Mouse (Mus musculus) MEL (cell line): ENCODE data around the gene Olfr1427. TPM values are rescaled to one million over a fixed set of nuclear protein-coding genes. Genes with fewer than 3 reads are reported as not detected.
A peak's percentile ranks its signal among the peaks of the same experiment; 100 is the strongest.

ENCODE experiments used
- DNase-seq: peaks from one replicate; pipeline ENCODE4 v3.0.0; 2011; ENCODE audit warnings: low read depth, low spot score
- H3K27ac ChIP-seq: 2 replicates; pipeline ENCODE4 v1.5.1; 2012; ENCODE audit warnings: low read depth, mild to moderate bottlenecking, control low read depth, low read length, moderate library complexity; ENCODE audit not compliant: control insufficient read depth
- H3K27me3 ChIP-seq, 2 experiments: fragments of 150-350 bp in 1 of 2; sonication (generic) in 1 of 2; 2 replicates each; pipeline ENCODE4 v1.6.1; 2012; ENCODE audit warnings: low read length in 2 of 2, mild to moderate bottlenecking in 2 of 2, improper control_type of control experiment in 1 of 2, moderate library complexity in 1 of 2; ENCODE audit not compliant: insufficient read depth in 2 of 2, control insufficient read depth in 1 of 2
- H3K36me3 ChIP-seq, 2 experiments: 2 replicates each; pipeline ENCODE4 v1.6.1; 2012 to 2014; ENCODE audit warnings: low read length in 2 of 2, improper control_type of control experiment in 1 of 2, inconsistent platforms in 1 of 2, mild to moderate bottlenecking in 1 of 2; ENCODE audit not compliant: insufficient read depth in 2 of 2, control insufficient read depth in 1 of 2
- H3K4me1 ChIP-seq, 2 experiments: fragments of 150-350 bp in 1 of 2; sonication (generic) in 1 of 2; 2 replicates each; pipeline ENCODE4 v1.6.1; 2012; ENCODE audit warnings: low read length in 2 of 2, improper control_type of control experiment in 1 of 2, mild to moderate bottlenecking in 1 of 2; ENCODE audit not compliant: insufficient read depth in 2 of 2, control insufficient read depth in 1 of 2
- H3K4me3 ChIP-seq, 2 experiments: fragments of 150-350 bp in 1 of 2; sonication (generic) in 1 of 2; 2 replicates each; pipeline ENCODE4 v1.5.1; 2012; ENCODE audit warnings: low read depth in 2 of 2, low read length in 2 of 2, mild to moderate bottlenecking in 2 of 2, moderate library complexity in 2 of 2, control low read depth in 1 of 2, improper control_type of control experiment in 1 of 2; ENCODE audit not compliant: control insufficient read depth in 1 of 2, insufficient read depth in 1 of 2
- H3K79me2 ChIP-seq: 2 replicates; pipeline ENCODE4 v1.6.1; 2012; ENCODE audit warnings: mild to moderate bottlenecking, low read length, moderate library complexity; ENCODE audit not compliant: control insufficient read depth, poor library complexity, insufficient read depth
- H3K9ac ChIP-seq: 2 replicates; pipeline ENCODE4 v1.6.1; 2012; ENCODE audit warnings: low read depth, mild to moderate bottlenecking, control low read depth, low read length, moderate library complexity; ENCODE audit not compliant: control insufficient read depth, poor library complexity, severe bottlenecking
- H3K9me3 ChIP-seq: fragments of 150-350 bp; sonication (generic); replicated peaks from 2 replicates; pipeline ENCODE4 v1.6.1; 2012; ENCODE audit warnings: mild to moderate bottlenecking, low read length, improper control_type of control experiment, moderate library complexity; ENCODE audit not compliant: insufficient read depth
- CHD2 ChIP-seq: IDR thresholded peaks from 2 replicates; pipeline ENCODE4 v1.6.1; 2011; ENCODE audit warnings: low read length, improper control_type of control experiment
- CTCF ChIP-seq, 3 experiments: IDR thresholded peaks in 2 of 3; conservative IDR thresholded peaks in 1 of 3; 2 replicates each; pipeline ENCODE4 v1.5.1; 2011 to 2012; ENCODE audit warnings: low read length in 3 of 3, low read depth in 2 of 3, mild to moderate bottlenecking in 2 of 3, improper control_type of control experiment in 1 of 3, inconsistent platforms in 1 of 3, mixed read lengths in 1 of 3, moderate library complexity in 1 of 3; ENCODE audit not compliant: control insufficient read depth in 1 of 3, insufficient read depth in 1 of 3, poor library complexity in 1 of 3, severe bottlenecking in 1 of 3
- ETS1 ChIP-seq: IDR thresholded peaks from 2 replicates; pipeline ENCODE4 v1.6.1; 2012; ENCODE audit warnings: low read depth, mild to moderate bottlenecking, inconsistent platforms, low read length, improper control_type of control experiment, moderate library complexity
- GABPA ChIP-seq: IDR thresholded peaks from 2 replicates; pipeline ENCODE4 v1.6.1; 2012; ENCODE audit warnings: low read depth, mild to moderate bottlenecking, inconsistent platforms, low read length, improper control_type of control experiment, moderate library complexity
- HCFC1 ChIP-seq: IDR thresholded peaks from 2 replicates; pipeline ENCODE4 v1.6.1; 2012; ENCODE audit warnings: low read depth, mild to moderate bottlenecking, inconsistent platforms, low read length, improper control_type of control experiment, moderate library complexity
- MAFK ChIP-seq: IDR thresholded peaks from 2 replicates; pipeline ENCODE4 v1.6.1; 2011; ENCODE audit warnings: low read depth, mild to moderate bottlenecking, low read length, improper control_type of control experiment, borderline replicate concordance
- MAX ChIP-seq: IDR thresholded peaks from 2 replicates; pipeline ENCODE4 v1.6.1; 2011; ENCODE audit warnings: low read length, improper control_type of control experiment
- MAZ ChIP-seq: IDR thresholded peaks from 2 replicates; pipeline ENCODE4 v1.6.1; 2012; ENCODE audit warnings: low read depth, mild to moderate bottlenecking, inconsistent platforms, low read length, improper control_type of control experiment
- MEF2A ChIP-seq: IDR thresholded peaks from 2 replicates; pipeline ENCODE4 v1.6.1; 2014; ENCODE audit warnings: low read depth, mild to moderate bottlenecking, inconsistent platforms, low read length, improper control_type of control experiment; ENCODE audit not compliant: poor library complexity, insufficient replicate concordance, severe bottlenecking; ENCODE audit errors: extremely low read depth
- MYB ChIP-seq: IDR thresholded peaks from 2 replicates; pipeline ENCODE4 v1.6.1; 2011; ENCODE audit warnings: mild to moderate bottlenecking, low read depth, low read length, improper control_type of control experiment
- MYC ChIP-seq: IDR thresholded peaks from 2 replicates; pipeline ENCODE4 v1.6.1; 2011; ENCODE audit warnings: low read depth, mild to moderate bottlenecking, low read length, improper control_type of control experiment, moderate library complexity
- NRF1 ChIP-seq: IDR thresholded peaks from 2 replicates; pipeline ENCODE4 v1.6.1; 2014; ENCODE audit warnings: low read depth, mild to moderate bottlenecking, inconsistent platforms, low read length, improper control_type of control experiment, moderate library complexity; ENCODE audit not compliant: poor library complexity, insufficient read depth, severe bottlenecking
- POLR2AphosphoS2 ChIP-seq: IDR thresholded peaks from 2 replicates; pipeline ENCODE4 v1.6.1; 2011; ENCODE audit warnings: low read length, improper control_type of control experiment
- POLR2AphosphoS5 ChIP-seq: IDR thresholded peaks from 2 replicates; pipeline ENCODE4 v1.6.1; 2012; ENCODE audit warnings: low read depth, borderline replicate concordance, mild to moderate bottlenecking, inconsistent platforms, low read length, moderate library complexity, mixed read lengths
- RAD21 ChIP-seq: IDR thresholded peaks from 2 replicates; pipeline ENCODE4 v1.6.1; 2011; ENCODE audit warnings: mild to moderate bottlenecking, low read depth, low read length, improper control_type of control experiment
- RCOR1 ChIP-seq: IDR thresholded peaks from 2 replicates; pipeline ENCODE4 v1.6.1; 2012; ENCODE audit warnings: low read depth, mild to moderate bottlenecking, inconsistent platforms, low read length, improper control_type of control experiment
- SMC3 ChIP-seq: IDR thresholded peaks from 2 replicates; pipeline ENCODE4 v1.6.1; 2011; ENCODE audit warnings: low read depth, low read length, improper control_type of control experiment
- TAL1 ChIP-seq: IDR thresholded peaks from 2 replicates; pipeline ENCODE4 v1.6.1; 2012; ENCODE audit warnings: mild to moderate bottlenecking, inconsistent platforms, low read length, moderate library complexity, mixed read lengths
- TCF12 ChIP-seq: IDR thresholded peaks from 2 replicates; pipeline ENCODE4 v1.6.1; 2014; ENCODE audit warnings: low read depth, mild to moderate bottlenecking, inconsistent platforms, low read length, improper control_type of control experiment, moderate library complexity
- USF1 ChIP-seq: IDR thresholded peaks from 2 replicates; pipeline ENCODE4 v1.6.1; 2014; ENCODE audit warnings: low read depth, mild to moderate bottlenecking, inconsistent platforms, low read length, improper control_type of control experiment, moderate library complexity
- ZC3H11A ChIP-seq: IDR thresholded peaks from 2 replicates; pipeline ENCODE4 v1.6.1; 2012; ENCODE audit warnings: low read depth, mild to moderate bottlenecking, inconsistent platforms, low read length, improper control_type of control experiment
- polyA plus RNA-seq, 2 experiments: library from polyadenylated mRNA; stranded (reverse) in 1 of 2; unstranded in 1 of 2; fragments of >175 nt in 1 of 2; fragments of >200 nt in 1 of 2; gene quantifications; 2 replicates each; pipeline versions ENCODE4 v1.2.1 to v1.2.4; 2012; ENCODE audit warnings: low replicate concordance in 2 of 2, low read depth in 1 of 2; ENCODE audit not compliant: insufficient read length in 2 of 2, insufficient read depth in 1 of 2, missing spikeins in 1 of 2
- total RNA-seq: library from RNA; depleted of rRNA; stranded (reverse); fragments of 300-350 nt; gene quantifications from 2 replicates; pipeline ENCODE4 v1.2.3, GENCODE M21; 2012

Olfr1427 gene
- total and polyA plus RNA-seq, 3 experiments = not detected

- Histone ChIP-seq H3K36me3 (no peaks in the 10 kb centered on the region), H3K4me3 (no peak overlapping the region), H3K27me3 (no peaks in the 10 kb centered on the region), H3K27ac (no peak overlapping the region), H3K79me2 (no peaks in the 10 kb centered on the region), H3K9ac (no peak overlapping the region), H3K9me3 (no peaks in the 10 kb centered on the region), H3K4me1 (no peaks in the 10 kb centered on the region)
- DNase-seq = peak; percentile 16
- no peak for TF ChIP-seq POLR2AphosphoS2
- TF ChIP-seq CHD2 = no peak
- peak in 2 of 3 experiments; percentile 38 to 46; a peak in 4 of 6 replicates for TF ChIP-seq CTCF (IDR thresholded peaks at IDR 0.05 in 2 of 3, conservative IDR thresholded peaks at IDR 0.05 in 1 of 3; ENCODE audit: control insufficient read depth in 1 of 3, insufficient read depth in 1 of 3, low read depth in 2 of 3, low read length in 3 of 3, poor library complexity in 1 of 3, severe bottlenecking in 1 of 3)
- TF ChIP-seq SMC3 = peak; percentile 18
- TF ChIP-seq RAD21 = peak; percentile 45
- TF ChIP-seq MAFK = no peak
- TF ChIP-seq ETS1 = no peak
These were observed 31.2 kb upstream of the Olfr1427 start for GRCm38 (mm10) chr19:12134289-12134688.

GRCm38 (mm10) chr19:12123103-12123502, 20.0 kb upstream of the Olfr1427 start, which contains the start of gene Olfr76:
Gene Olfr76 (minus strand): TSS chr19:12123203.
- Histone ChIP-seq H3K27me3 (no peaks in the 10 kb centered on the region), H3K9me3 (no peaks in the 10 kb centered on the region), H3K27ac (no peak within 1 kb of the TSS), H3K79me2 (no peaks in the 10 kb centered on the region), H3K4me3 (no peak within 1 kb of the TSS), H3K36me3 (no peaks in the 10 kb centered on the region), H3K4me1 (no peaks in the 10 kb centered on the region), H3K9ac (no peak within 1 kb of the TSS)
- no peak for TF ChIP-seq MEF2A
- TF ChIP-seq POLR2AphosphoS5 = no peak
- no peak for TF ChIP-seq GABPA
- TF ChIP-seq TAL1 = no peak
- no peak for TF ChIP-seq ETS1
- TF ChIP-seq USF1 = no peak
- no peak for TF ChIP-seq MAFK
- no peak for TF ChIP-seq MAX
- no peak for TF ChIP-seq MYB
- no peak for TF ChIP-seq TCF12
- no peak for TF ChIP-seq HCFC1
- TF ChIP-seq NRF1 = no peak
- no peak for TF ChIP-seq RAD21
- TF ChIP-seq MYC = no peak
- TF ChIP-seq ZC3H11A = no peak
- TF ChIP-seq RCOR1 = no peak
- TF ChIP-seq CTCF (IDR thresholded peaks at IDR 0.05 in 2 of 3, conservative IDR thresholded peaks at IDR 0.05 in 1 of 3; ENCODE audit: control insufficient read depth in 1 of 3, insufficient read depth in 1 of 3, low read depth in 2 of 3, low read length in 3 of 3, poor library complexity in 1 of 3, severe bottlenecking in 1 of 3) = no peak
- no peak for TF ChIP-seq MAZ
- no peak for DNase-seq
